Mouse (Mus musculus) brain, adult 10 weeks (tissue): ENCODE results near the gene 1700016K19Rik. TPM values are rescaled to one million over a fixed set of nuclear protein-coding genes. Genes with fewer than 3 reads are reported as not detected.

ENCODE experiments used
- polyA plus RNA-seq: library from polyadenylated mRNA; stranded (reverse); fragments of 350-450 nt; fragmentation: Illumina TruSeq; extraction: RNeasy Lipid Tissue Mini Kit (QIAGEN cat#74804); gene quantifications from one replicate; pipeline ENCODE4 v1.2.3, GENCODE M21; 2015; ENCODE audit warnings: low read depth, low replicate concordance

1700016K19Rik gene
- polyA plus RNA-seq: 6.2 TPM

GRCm38 (mm10) chr11:75999440-76000155 lies at the start of gene 1700016K19Rik:
1700016K19Rik (plus strand) TSS chr11:75999912.

DNA sequence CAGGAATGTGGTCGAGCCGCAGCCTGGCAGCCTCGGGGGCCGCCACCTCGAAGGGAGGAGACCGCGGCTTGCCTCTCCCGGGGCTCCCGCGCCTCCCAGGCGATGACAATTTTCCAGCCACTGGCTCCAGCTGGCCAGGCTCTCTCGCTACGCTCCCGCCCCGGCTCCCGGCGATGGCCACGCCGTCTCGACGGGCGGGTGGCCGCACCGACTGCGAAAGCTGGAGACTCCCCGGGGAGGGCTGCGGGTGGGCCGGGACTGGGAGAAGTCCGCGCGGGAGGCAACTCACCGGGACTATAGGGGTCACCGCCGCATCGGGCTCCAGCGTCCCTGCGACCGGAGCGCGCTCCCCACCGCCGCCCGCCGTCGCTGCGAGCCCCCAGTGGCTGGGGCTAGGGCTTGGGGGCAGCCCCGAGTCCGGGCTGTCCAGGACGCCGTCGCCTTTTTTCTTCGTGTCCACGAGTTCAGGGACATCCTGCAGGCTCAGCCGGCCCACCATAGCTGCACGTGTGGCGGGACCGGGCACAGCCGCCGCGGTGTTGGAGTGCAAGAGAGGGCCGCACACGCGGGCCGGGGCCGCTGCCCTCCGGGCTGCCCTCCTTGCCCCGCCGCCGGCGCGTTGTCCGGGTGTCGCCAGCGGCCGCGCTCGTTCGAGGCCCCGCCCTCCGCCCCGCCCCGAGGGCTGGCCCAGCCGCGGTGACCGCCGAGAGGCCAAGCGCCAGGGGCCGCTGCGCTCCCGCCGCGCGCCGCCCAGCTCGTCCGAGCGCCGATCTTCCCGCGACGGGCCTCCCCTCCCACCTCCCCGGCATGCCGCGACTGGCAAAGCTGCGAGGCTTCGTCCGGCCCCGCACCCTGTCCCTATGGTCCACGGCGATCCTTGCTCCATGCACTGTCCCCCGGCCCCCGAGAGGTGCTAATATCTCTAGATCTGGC lies 27.7 kb downstream of the 1700016K19Rik start, which contains the start of gene Rflnb:
Gene Rflnb (minus strand): TSS at position 644 of the 933 bp plus-strand sequence.

Other genes starting within 250 kb of the 1700016K19Rik start
- 22.5 TPM for gene Doc2b, start 203.9 kb upstream of the 1700016K19Rik start, polyA plus RNA-seq
- 2.4 TPM for gene Rph3al, start 61.5 kb upstream of the 1700016K19Rik start, polyA plus RNA-seq
- 10.1 TPM for gene Rflnb, start 27.9 kb downstream of the 1700016K19Rik start, polyA plus RNA-seq
- 61.1 TPM for gene Vps53, start 179.7 kb downstream of the 1700016K19Rik start, polyA plus RNA-seq
- gene Fam57a, start 179.8 kb downstream of the 1700016K19Rik start, polyA plus RNA-seq: 22.8 TPM
- gene Dbil5, start 217.7 kb downstream of the 1700016K19Rik start, polyA plus RNA-seq: 1.0 TPM
- gene Gemin4, start 217.8 kb downstream of the 1700016K19Rik start, polyA plus RNA-seq: 7.7 TPM
- 16.2 TPM for gene Mrm3, start 243.8 kb downstream of the 1700016K19Rik start, polyA plus RNA-seq
- 103 TPM for gene Glod4, start 243.8 kb downstream of the 1700016K19Rik start, polyA plus RNA-seq